Mouse (Mus musculus) ovary, postnatal 36 days (tissue): Measurements from ENCODE around the gene Olfr711.
"Not testable (repeated sequence)": the region's sequence is repeated elsewhere in the genome, so short reads cannot be mapped to it uniquely, and the experiment has no call there.

Source experiments
- DNase-seq: peaks from one replicate; pipeline ENCODE4 v3.0.0; 2022; ENCODE audit warnings: low spot score, mixed read lengths

Olfr711 gene

GRCm38 (mm10) chr7:106975353-106975752 is at the start of gene Olfr711:
Olfr711 (minus strand) TSS chr7:106975453.
- no peak for DNase-seq

DNA sequence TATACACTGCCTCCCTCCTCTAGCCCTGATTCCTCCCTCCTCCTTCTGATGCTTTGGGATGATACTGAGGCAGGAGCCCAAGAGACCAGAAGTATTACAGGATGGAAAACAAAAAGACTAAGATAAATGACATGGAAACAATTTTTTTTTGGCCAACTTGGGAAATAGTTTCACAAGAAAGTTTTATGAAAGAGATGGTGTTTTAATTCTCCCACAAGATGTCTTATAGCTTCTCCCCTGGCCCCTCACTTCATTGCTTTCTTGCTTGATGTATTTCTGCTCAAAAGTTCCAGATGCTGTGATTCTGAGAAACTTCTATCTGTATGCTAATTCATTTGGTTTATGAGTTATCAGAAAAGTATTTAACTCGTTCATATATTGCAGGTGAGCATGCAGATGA is 30.7 kb upstream of the Olfr711 start, which contains the start of gene Olfr2:
Gene Olfr2, minus strand, starts transcription at position 101 of the 400 bp plus-strand sequence.
- DNase-seq: no peak

DNA sequence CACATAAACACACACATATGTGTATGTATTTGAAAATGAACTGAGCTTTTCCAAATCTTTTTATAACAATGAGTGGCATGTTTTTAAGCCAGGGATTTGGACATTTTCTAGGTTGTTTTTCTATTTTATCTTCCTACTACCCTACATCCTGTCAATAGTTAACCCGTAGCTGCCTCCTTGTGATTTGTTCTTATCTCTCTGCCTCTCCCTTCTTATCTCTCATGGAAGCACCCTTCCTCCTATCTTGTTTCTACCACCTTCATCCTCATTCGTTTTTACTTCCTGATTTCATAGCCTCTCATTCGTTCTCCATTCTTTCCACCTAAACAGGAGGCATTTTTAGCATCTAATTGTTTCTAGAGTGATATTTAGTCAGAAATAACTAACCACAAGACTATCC is 28.9 kb upstream of the Olfr711 start:
- DNase-seq: no peak

- DNase-seq: no peak
Observed at GRCm38 (mm10) chr7:107000798-107001197, 25.5 kb upstream of the Olfr711 start.

- DNase-seq: no peak
Observed at GRCm38 (mm10) chr7:106985236-106985635, 10.0 kb upstream of the Olfr711 start.

GRCm38 (mm10) chr7:106967503-106967902 is 7.8 kb downstream of the Olfr711 start:
- DNase-seq: not testable (repeated sequence)

DNA sequence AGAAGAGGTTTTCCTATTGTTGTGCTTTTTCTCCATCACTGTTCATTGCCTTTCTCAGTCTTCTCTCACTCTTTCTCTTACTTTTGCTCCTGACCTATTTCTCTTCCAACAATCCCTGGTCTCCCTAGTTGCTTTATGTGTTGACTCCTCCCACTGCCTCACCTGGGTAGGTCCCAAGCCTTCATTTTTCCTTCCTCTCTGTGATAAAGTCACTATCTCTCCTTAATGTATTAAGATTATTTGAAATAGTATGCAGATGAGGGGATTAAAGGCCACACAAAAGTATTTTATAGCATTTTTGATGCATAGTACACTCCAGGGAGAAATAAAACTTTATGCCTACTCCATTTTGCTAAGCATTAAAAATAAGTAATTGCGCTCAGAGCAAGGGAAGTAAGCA is 11.4 kb downstream of the Olfr711 start, which contains the start of gene Olfr6:
Gene Olfr6, minus strand, starts transcription at position 101 of the 400 bp plus-strand sequence.
- no peak for DNase-seq

- DNase-seq: no peak
Observed at GRCm38 (mm10) chr7:106948212-106948611, 27.0 kb downstream of the Olfr711 start, which contains the start of gene Olfr710. Olfr710 (minus strand) TSS chr7:106948312.

DNA sequence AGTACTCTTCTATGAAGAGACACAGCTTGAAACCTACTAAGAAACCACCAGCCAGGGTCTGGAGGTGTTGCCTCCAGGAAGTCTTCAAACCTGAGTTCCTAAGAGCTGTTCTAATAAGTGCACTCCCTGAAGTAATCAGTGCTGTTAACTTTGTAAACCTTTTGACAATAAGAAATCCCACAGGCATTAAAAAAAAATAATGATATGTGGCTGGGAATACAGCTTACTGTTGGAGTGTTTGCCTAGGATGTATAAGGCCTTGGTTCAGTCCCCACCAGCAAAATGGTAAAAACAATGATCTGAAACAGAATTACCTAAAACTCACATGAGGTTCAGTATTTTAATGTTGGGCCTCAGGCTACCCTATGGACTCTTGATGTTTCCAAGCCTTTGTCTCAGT is 43.1 kb downstream of the Olfr711 start, which contains the start of gene Olfr709-ps1:
Gene Olfr709-ps1, minus strand, starts transcription at position 101 of the 400 bp plus-strand sequence.
- no peak for DNase-seq

- DNase-seq: not testable (repeated sequence)
Observed at GRCm38 (mm10) chr7:106920961-106921360, 54.3 kb downstream of the Olfr711 start.
